Mouse (Mus musculus) urinary bladder, adult 18-20 months (tissue): ENCODE results near the gene Vmn1r205.
"Not testable (repeated sequence)": the region's sequence is repeated elsewhere in the genome, so short reads cannot be mapped to it uniquely, and the experiment has no call there.

Experiments used
- DNase-seq, 2 experiments: peaks; one replicate each; pipeline ENCODE4 v3.0.0; 2022; ENCODE audit warnings: low spot score in 2 of 2, mixed read lengths in 2 of 2

Gene Vmn1r205

DNA sequence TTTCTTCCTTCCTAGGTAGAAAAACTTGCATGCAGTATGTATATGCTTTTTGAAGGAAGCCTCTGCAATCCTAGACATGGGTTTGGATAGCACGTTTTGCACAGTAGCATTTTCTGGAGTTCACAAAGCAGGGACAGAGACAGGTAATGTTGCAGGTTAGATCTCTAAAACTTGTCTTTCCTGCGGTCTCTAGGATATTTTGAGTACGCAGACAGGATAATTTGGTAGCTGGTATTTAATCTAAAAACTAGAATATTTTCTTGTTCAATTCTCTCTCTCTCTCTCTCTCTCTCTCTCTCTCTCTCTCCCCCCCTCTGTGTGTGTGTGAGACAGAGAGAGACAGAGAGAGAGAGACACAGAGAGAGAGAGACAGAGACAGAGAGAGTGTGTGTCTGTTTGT lies at the start of gene Vmn1r205:
Gene Vmn1r205, minus strand, starts transcription at position 101 of the 400 bp plus-strand sequence.
- DNase-seq: no peak

GRCm38 (mm10) chr13:22624151-22624550 lies 31.4 kb upstream of the Vmn1r205 start, which contains the start of gene Vmn1r206:
Gene Vmn1r206, minus strand, starts transcription at chr13:22624251.
- DNase-seq: not testable (repeated sequence)

DNA sequence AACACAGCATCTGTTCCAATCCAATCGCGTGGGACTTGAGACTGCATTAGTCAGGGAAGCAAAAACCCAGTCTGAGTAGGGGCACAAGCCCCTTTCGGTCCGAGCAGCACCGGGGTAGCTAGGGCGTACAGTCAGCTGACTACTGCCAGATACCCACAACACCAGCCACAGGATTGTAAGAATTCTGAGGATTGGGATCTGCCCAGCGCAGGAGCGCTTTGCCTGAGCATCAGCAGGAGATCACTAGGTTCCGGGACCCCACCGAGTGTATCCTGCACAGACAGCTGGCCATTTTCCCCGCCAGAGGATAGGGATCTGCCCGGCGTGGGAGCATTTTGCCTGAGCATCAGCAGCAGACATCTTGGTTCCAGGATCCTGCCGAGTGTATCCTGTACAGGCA lies 9.5 kb downstream of the Vmn1r205 start:
- DNase-seq: not testable (repeated sequence)

GRCm38 (mm10) chr13:22574911-22575310 lies 17.9 kb downstream of the Vmn1r205 start:
- not testable (repeated sequence) for DNase-seq

DNA sequence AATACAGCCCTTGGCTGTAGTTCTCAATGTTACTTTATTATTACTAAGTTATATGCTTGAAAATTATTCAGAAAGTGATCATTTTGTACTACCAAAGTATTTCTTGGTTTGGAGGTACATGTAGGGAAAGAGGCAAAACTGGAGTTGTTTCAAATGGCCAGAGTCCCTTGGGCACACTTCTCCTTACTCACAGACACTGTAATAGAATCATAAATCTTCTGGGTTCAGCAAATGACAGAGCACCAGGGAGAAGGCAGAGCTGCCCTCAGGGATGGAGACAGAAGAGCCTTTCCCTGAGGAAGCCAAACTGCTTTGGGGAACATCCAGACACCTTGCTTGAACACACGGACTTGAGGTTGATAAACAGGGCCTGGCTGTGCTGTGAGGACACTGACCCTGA lies 39.9 kb downstream of the Vmn1r205 start, which contains the start of gene Vmn1r204:
Gene Vmn1r204, plus strand, starts transcription at position 301 of the 400 bp plus-strand sequence.
- not testable (repeated sequence) for DNase-seq
